Mouse (Mus musculus) heart, postnatal 36 days (tissue): Measurements from ENCODE around the gene Mef2c. TPM values are rescaled to one million over a fixed set of nuclear protein-coding genes. Genes with fewer than 3 reads are reported as not detected.

ENCODE experiments used
- DNase-seq, 2 experiments: peaks; one replicate each; pipeline ENCODE4 v3.0.0; 2021 to 2022
- intact Hi-C: fragments of 180-260 bp; cut with DNase I; formaldehyde crosslinking; loops from one replicate; pipeline ENCODE4 v1.15.1; 2025
- total RNA-seq, 2 experiments: library from RNA; stranded (reverse); gene quantifications; 2 replicates each; pipeline ENCODE4 v1.2.3; 2021

Gene Mef2c
- total RNA-seq, 2 experiments from 2014 or later: 57.7 to 73.6 TPM

- no peak for DNase-seq
- intact Hi-C loops: loop anchor here (5.0 to 10.0 kb wide), 4 partner anchors 80 to 1868 kb away; partner anchors contain the start of gene Cetn3
Measured at GRCm38 (mm10) chr13:83652560-83652959, 148.7 kb downstream of the Mef2c start.

- intact Hi-C loops: loop anchor here (2.0 to 10.0 kb wide), 6 partner anchors 83 to 1870 kb away; partner anchors contain the start of gene Cetn3
- peak; percentile 81 to 91 for DNase-seq
Measured at GRCm38 (mm10) chr13:83654889-83655769, 151.3 kb downstream of the Mef2c start.

- DNase-seq: no peak
- intact Hi-C loops: loop anchor here (10.0 kb wide), 3 partner anchors 581 to 1871 kb away; partner anchors contain the start of gene Cetn3
Measured at GRCm38 (mm10) chr13:83656094-83656493, 152.3 kb downstream of the Mef2c start.

GRCm38 (mm10) chr13:83656773-83657172 is 152.9 kb downstream of the Mef2c start:
- intact Hi-C loops: loop anchor here (10.0 kb wide), 3 partner anchors 582 to 1872 kb away; partner anchors contain the start of gene Cetn3
- no peak for DNase-seq

GRCm38 (mm10) chr13:83660722-83661121 is 156.9 kb downstream of the Mef2c start:
- intact Hi-C loops: no loop called here
- DNase-seq: no peak

- no peak for DNase-seq
- intact Hi-C loops: no loop called here
Measured at GRCm38 (mm10) chr13:83661166-83661565, 157.3 kb downstream of the Mef2c start.

GRCm38 (mm10) chr13:83662089-83662551 is 158.3 kb downstream of the Mef2c start:
- intact Hi-C loops: no loop called here
- DNase-seq: no peak

- intact Hi-C loops: no loop called here
- DNase-seq: no peak
Measured at GRCm38 (mm10) chr13:83666179-83666578, 162.3 kb downstream of the Mef2c start.

GRCm38 (mm10) chr13:83667051-83667450 is 163.2 kb downstream of the Mef2c start:
- DNase-seq: no peak
- intact Hi-C loops: no loop called here

- intact Hi-C loops: no loop called here
- no peak for DNase-seq
Measured at GRCm38 (mm10) chr13:83707611-83708010, 203.8 kb downstream of the Mef2c start.

GRCm38 (mm10) chr13:83712778-83713380 is 209.0 kb downstream of the Mef2c start:
- intact Hi-C loops: no loop called here
- DNase-seq: no peak

GRCm38 (mm10) chr13:83713661-83714291 is 209.9 kb downstream of the Mef2c start:
- DNase-seq: no peak
- intact Hi-C loops: no loop called here

GRCm38 (mm10) chr13:83714466-83715307 is 210.9 kb downstream of the Mef2c start:
- intact Hi-C loops: loop anchor here (1.0 to 5.0 kb wide), 3 partner anchors 633 to 1448 kb away; no protein-coding TSS in a partner anchor
- DNase-seq: peak; percentile 79 to 82

- intact Hi-C loops: loop anchor here (1.0 to 5.0 kb wide), 3 partner anchors 632 to 1447 kb away; no protein-coding TSS in a partner anchor
- no peak for DNase-seq
Measured at GRCm38 (mm10) chr13:83715308-83715785, 211.5 kb downstream of the Mef2c start.

GRCm38 (mm10) chr13:83715971-83716615 is 212.3 kb downstream of the Mef2c start:
- intact Hi-C loops: loop anchor here (1.0 to 5.0 kb wide), 3 partner anchors 631 to 1446 kb away; no protein-coding TSS in a partner anchor
- no peak for DNase-seq
